8 mouse cellular contexts compared by ENCODE assay signal in genomic region chr14:22647879-22648611, GRCm38 (mm10).
A peak's percentile ranks its signal among the peaks of the same experiment; 100 is the strongest.
DNase-seq lines count a peak whose midpoint lies in the region; ATAC-seq and TF ChIP-seq lines count a peak whose summit lies in the region.

No protein-coding gene starts in this region.

- ATAC-seq in kidney, embryonic 15.5 days (replicated peaks; ENCODE audit: low FRiP score) = no peak
- no peak for ATAC-seq in liver, embryonic 11.5 days (replicated peaks; ENCODE audit: low FRiP score)

- 48% methylated on average over 9 of the region's 9 CpGs for WGBS in kidney, embryonic 15.5 days
- WGBS in liver, embryonic 11.5 days = 42% methylated on average over 9 of the region's 9 CpGs

- no peak overlapping the region for H3K4me3 ChIP-seq in gastrocnemius, adult 2 months
- no peak overlapping the region for H3K4me3 ChIP-seq in kidney, embryonic 15.5 days (replicated peaks)
- H3K4me3 ChIP-seq in liver, embryonic 11.5 days (ENCODE audit: low read depth, low read length) = no peak overlapping the region

- H3K36me3 ChIP-seq in kidney, embryonic 15.5 days = no peaks in the 10 kb centered on the region
- no peaks in the 10 kb centered on the region for H3K36me3 ChIP-seq in liver, embryonic 11.5 days (ENCODE audit: control insufficient read depth, insufficient read depth, low read length)

- no peak overlapping the region for H3K4me2 ChIP-seq in kidney, embryonic 15.5 days
- H3K4me2 ChIP-seq in liver, embryonic 11.5 days = no peak overlapping the region

- H3K9ac ChIP-seq in kidney, embryonic 15.5 days = no peak overlapping the region
- no peak overlapping the region for H3K9ac ChIP-seq in liver, embryonic 11.5 days (ENCODE audit: low read depth, low read length)

- intact Hi-C loops in gastrocnemius, adult 2 months (cut with DNase I) = loop anchor here (5.0 kb wide), 1 partner anchor 134 kb away; no protein-coding TSS in a partner anchor

- H3K27ac ChIP-seq in gastrocnemius, adult 2 months = peak overlapping the region; percentile 24
- peak overlapping the region; percentile 5 for H3K27ac ChIP-seq in kidney, embryonic 15.5 days
- H3K27ac ChIP-seq in liver, embryonic 11.5 days (ENCODE audit: low read depth, low read length) = no peak overlapping the region

- no peaks in the 10 kb centered on the region for H3K9me3 ChIP-seq in kidney, embryonic 15.5 days (replicated peaks)
- H3K9me3 ChIP-seq in liver, embryonic 11.5 days (ENCODE audit: control insufficient read depth, low read length) = no peaks in the 10 kb centered on the region

- H3K27me3 ChIP-seq in kidney, embryonic 15.5 days = no peaks in the 10 kb centered on the region
- H3K27me3 ChIP-seq in liver, embryonic 11.5 days (replicated peaks; ENCODE audit: control insufficient read depth, insufficient read depth, low read length) = no peaks in the 10 kb centered on the region

- peaks cover 36% of the 10 kb centered on the region for H3K4me1 ChIP-seq in kidney, embryonic 15.5 days
- peaks cover 14% of the 10 kb centered on the region for H3K4me1 ChIP-seq in liver, embryonic 11.5 days (replicated peaks; ENCODE audit: control insufficient read depth, insufficient read depth, low read length)

- peak; percentile 40 for DNase-seq in gastrocnemius, adult 2 months
- no peak for DNase-seq in gastrocnemius, postnatal 10 days
- peak; percentile 64 for DNase-seq in heart, adult 8-10 months (ENCODE audit: low spot score)
- peak; percentile 20 for DNase-seq in skeletal muscle tissue, adult 2 months (ENCODE audit: low read depth, low spot score)
- no peak for DNase-seq in cerebellum, postnatal 10 days
- DNase-seq in MN1 (ENCODE audit: low spot score) = no peak
- DNase-seq in liver, embryonic 11.5 days (ENCODE audit: low spot score) = no peak

- TF ChIP-seq CTCF in gastrocnemius, adult 2 months (IDR thresholded peaks at IDR 0.05) = no peak

Comparison
In these comparisons a context has a peak if more than half of its experiments do, and no peak if none do; other contexts are left out.
1. DNase-seq: peak in gastrocnemius, adult 2 months (single experiment), heart, adult 8-10 months (single experiment) and skeletal muscle tissue, adult 2 months (single experiment); none in gastrocnemius, postnatal 10 days (single experiment), cerebellum, postnatal 10 days (0 of 2), MN1 (single experiment) and liver, embryonic 11.5 days (single experiment).